Mouse (Mus musculus) midbrain, postnatal 0 days (tissue): ENCODE results near the gene Pknox2. TPM values are rescaled to one million over a fixed set of nuclear protein-coding genes. Genes with fewer than 3 reads are reported as not detected.

Experiments used
- ATAC-seq: fragments of 200-750 bp; cut with Nextera tagmentation; 2 replicates; pipeline ENCODE4 v1.8.0; 2017; ENCODE audit warnings: moderate number of reproducible peaks, mild to moderate bottlenecking, moderate TSS enrichment, moderate library complexity; ENCODE audit not compliant: low FRiP score
- DNase-seq: peaks from one replicate; pipeline ENCODE4 v3.0.0-alpha.2; 2015; ENCODE audit warnings: low spot score
- H3K27ac ChIP-seq: fragments of 300-500 bp; sonication (generic); 2 replicates; pipeline ENCODE4 v1.5.1; 2014; ENCODE audit warnings: low read depth, mild to moderate bottlenecking, low read length, mixed read lengths
- H3K27me3 ChIP-seq: fragments of 300-500 bp; sonication (generic); 2 replicates; pipeline ENCODE4 v1.6.1; 2014; ENCODE audit warnings: low read length, control low read depth, mixed read lengths; ENCODE audit not compliant: insufficient read depth
- H3K36me3 ChIP-seq: fragments of 300-500 bp; sonication (generic); 2 replicates; pipeline ENCODE4 v1.6.1; 2014; ENCODE audit warnings: low read length, control low read depth, mixed read lengths; ENCODE audit not compliant: insufficient read depth
- H3K4me1 ChIP-seq: fragments of 300-500 bp; sonication (generic); 2 replicates; pipeline ENCODE4 v1.6.1; 2014; ENCODE audit warnings: mild to moderate bottlenecking, control low read depth, antibody characterized with exemption, low read length, mixed read lengths; ENCODE audit not compliant: insufficient read depth
- H3K4me2 ChIP-seq: fragments of 300-500 bp; sonication (generic); 2 replicates; pipeline ENCODE4 v1.6.1; 2014; ENCODE audit warnings: low read depth, mild to moderate bottlenecking, low read length, mixed read lengths; ENCODE audit not compliant: poor library complexity, severe bottlenecking
- H3K4me3 ChIP-seq: fragments of 300-500 bp; sonication (generic); 2 replicates; pipeline ENCODE4 v1.5.1; 2014; ENCODE audit warnings: low read depth, mild to moderate bottlenecking, low read length, moderate library complexity
- H3K9ac ChIP-seq: fragments of 300-500 bp; sonication (generic); replicated peaks from 2 replicates; pipeline ENCODE4 v1.6.1; 2014; ENCODE audit warnings: mild to moderate bottlenecking, low read length, moderate library complexity, mixed read lengths; ENCODE audit not compliant: poor library complexity, severe bottlenecking
- H3K9me3 ChIP-seq: fragments of 300-500 bp; sonication (generic); 2 replicates; pipeline ENCODE4 v1.6.1; 2016; ENCODE audit warnings: low read length, control low read depth
- CTCF ChIP-seq: IDR thresholded peaks from 2 replicates; pipeline ENCODE4 v1.5.1; 2016; ENCODE audit warnings: antibody characterized with exemption, mild to moderate bottlenecking
- WGBS: fragments of 180-500 bp; shearing (Covaris S2); extraction: QIAGEN DNeasy Blood & Tissue Kit; methylation state at CpG from one replicate; pipeline ENCODE4 v1.1.7; 2014; 5-methylcytosine and 5-hydroxymethylcytosine counted together
- polyA plus RNA-seq: library from polyadenylated mRNA; unstranded; fragments of >200 nt; fragmentation: Nextera tagmentation; extraction: Ambion mirVana; gene quantifications from 2 replicates; pipeline ENCODE4 v1.2.1, GENCODE M21; 2015
- total RNA-seq: library from RNA; depleted of rRNA; stranded (reverse); fragments of >200 nt; gene quantifications from 2 replicates; pipeline ENCODE4 v1.2.3, GENCODE M21; 2014

Pknox2 gene
- total and polyA plus RNA-seq, 2 experiments from 2014 or later, result 23.6 to 26.6 TPM

DNA sequence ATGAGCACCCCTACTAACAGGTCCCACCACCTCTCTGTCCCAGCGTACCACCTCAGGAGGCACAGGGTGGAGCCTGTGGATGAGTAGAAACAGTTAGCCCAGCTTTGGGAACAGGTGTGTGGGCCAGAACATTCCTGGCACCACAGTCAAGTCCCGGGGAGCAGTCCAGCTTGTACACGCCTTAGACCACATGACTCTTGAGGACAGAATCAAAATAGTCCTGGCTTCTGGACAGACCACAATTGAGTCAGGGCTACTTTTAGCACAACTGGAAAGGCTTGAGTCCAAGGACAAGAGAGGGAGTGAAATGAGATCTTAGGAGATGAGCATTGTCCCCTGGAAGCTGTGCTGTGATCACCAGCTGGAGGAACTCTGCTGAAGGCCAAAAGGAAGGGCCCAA is 248.6 kb downstream of the Pknox2 start:
- H3K4me2 ChIP-seq, result no peak overlapping the region
- no peak for ATAC-seq
- no peak overlapping the region for H3K9ac ChIP-seq
- no peaks in the 10 kb centered on the region for H3K4me1 ChIP-seq
- H3K36me3 ChIP-seq, result 0 out of 2 replicates have a peak, but pooled peaks cover 2% of the 10 kb centered on the region
- no peak for DNase-seq
- no peak overlapping the region for H3K4me3 ChIP-seq
- H3K9me3 ChIP-seq, result no peaks in the 10 kb centered on the region
- 96% methylated on average over 3 of the region's 3 CpGs for WGBS
- H3K27me3 ChIP-seq, result no peaks in the 10 kb centered on the region
- no peak for TF ChIP-seq CTCF
- no peak overlapping the region for H3K27ac ChIP-seq

DNA sequence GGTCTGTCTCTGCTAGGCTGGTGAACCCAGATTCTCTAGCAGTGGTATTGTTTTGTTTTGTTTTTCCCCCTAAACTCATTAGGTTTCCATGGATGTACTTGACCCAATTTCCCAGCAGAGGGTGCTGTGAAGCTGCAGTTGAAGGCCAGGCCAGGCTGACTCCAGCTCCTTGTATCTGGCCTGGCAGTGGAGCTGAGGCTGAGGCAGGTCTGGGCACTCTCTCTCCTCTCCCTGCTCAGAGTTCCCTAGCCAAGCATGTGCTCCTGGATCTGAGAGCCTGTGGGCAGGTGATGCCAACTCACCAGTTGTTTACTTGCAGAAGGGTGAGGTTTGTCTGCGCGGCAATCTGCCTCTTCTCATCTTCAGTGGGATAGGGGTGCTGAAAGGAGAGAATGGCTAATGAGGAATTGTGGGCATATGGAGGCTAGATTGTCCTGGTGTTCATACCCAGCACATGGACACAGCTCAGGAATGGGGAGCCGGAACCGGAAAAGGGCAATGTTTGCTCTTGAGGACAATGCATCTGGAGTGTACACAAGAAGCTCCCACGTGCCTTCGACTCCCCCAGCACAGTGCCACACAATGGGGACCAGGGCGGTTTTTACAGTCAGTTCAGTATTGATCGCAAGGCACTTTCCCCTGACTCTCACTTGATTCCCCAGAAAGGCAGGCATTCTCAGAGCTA is 252.1 kb downstream of the Pknox2 start:
- no peak overlapping the region for H3K4me2 ChIP-seq
- no peaks in the 10 kb centered on the region for H3K27me3 ChIP-seq
- no peak overlapping the region for H3K27ac ChIP-seq
- ATAC-seq (peak; percentile 83), DNase-seq (peak; percentile 80)
- H3K4me1 ChIP-seq, result no peaks in the 10 kb centered on the region
- H3K9me3 ChIP-seq, result no peaks in the 10 kb centered on the region
- peaks cover 15% of the 10 kb centered on the region for H3K36me3 ChIP-seq
- H3K9ac ChIP-seq, result no peak overlapping the region
- 83% methylated on average over 8 of the region's 8 CpGs for WGBS
- no peak overlapping the region for H3K4me3 ChIP-seq
- peak; percentile 88 for TF ChIP-seq CTCF

DNA sequence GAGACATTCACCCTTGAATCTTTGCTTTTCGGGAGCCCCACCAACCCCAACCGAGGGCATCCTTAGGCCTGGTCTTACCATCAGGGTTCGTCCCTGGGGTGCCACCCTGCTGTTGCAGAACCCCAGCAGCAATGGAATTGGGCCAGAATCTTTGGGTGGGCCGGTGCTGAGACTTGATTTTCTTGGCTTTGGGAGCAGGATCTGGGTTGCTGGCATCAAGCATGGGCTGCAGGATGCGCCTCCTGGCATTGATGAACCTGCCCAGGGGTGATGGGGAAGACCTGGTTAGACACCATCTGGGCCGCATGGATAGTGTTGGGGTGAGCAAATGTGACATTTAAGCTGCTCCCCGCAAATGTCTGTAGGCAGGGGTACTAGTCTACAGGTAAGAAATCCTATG is 253.0 kb downstream of the Pknox2 start:
- Histone ChIP-seq H3K4me2 (no peak overlapping the region), H3K27me3 (no peaks in the 10 kb centered on the region), H3K9ac (no peak overlapping the region), H3K36me3 (peaks cover 15% of the 10 kb centered on the region), H3K4me3 (no peak overlapping the region), H3K27ac (no peak overlapping the region), H3K9me3 (no peaks in the 10 kb centered on the region), H3K4me1 (no peaks in the 10 kb centered on the region)
- no peak for TF ChIP-seq CTCF
- ATAC-seq (no peak), DNase-seq (no peak)
- 91% methylated on average over 7 of the region's 7 CpGs for WGBS

DNA sequence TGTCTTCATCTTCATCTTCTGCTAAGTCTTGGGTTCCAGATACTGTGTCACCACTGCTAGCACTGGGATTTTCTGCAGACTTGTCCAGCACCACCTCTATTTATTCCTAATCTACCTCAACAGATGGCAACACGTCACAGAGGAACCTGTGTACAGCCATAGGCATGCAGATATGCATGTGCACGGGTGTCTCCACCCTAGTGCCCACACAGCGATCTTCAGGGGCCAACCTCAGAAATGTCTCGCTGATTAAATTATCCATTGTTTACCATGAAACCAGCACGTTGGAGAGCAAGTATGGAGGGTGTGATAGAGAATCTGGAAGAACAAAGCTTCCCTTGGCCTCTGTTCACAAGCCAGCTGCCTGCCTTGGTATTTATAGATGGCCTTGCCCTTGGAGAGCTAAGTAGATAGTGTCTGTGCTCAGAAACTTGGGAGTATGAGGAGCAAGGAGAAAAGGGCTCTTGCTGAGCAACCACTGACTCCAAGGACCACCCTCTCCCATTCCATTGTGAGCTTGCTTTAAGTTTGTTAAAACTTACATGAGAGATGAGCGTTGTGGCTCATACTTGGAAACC is 253.7 kb downstream of the Pknox2 start:
- H3K27ac ChIP-seq, result no peak overlapping the region
- no peak overlapping the region for H3K4me3 ChIP-seq
- no peak overlapping the region for H3K9ac ChIP-seq
- H3K27me3 ChIP-seq, result no peaks in the 10 kb centered on the region
- H3K4me1 ChIP-seq, result no peaks in the 10 kb centered on the region
- H3K4me2 ChIP-seq, result no peak overlapping the region
- peaks cover 15% of the 10 kb centered on the region for H3K36me3 ChIP-seq
- no peaks in the 10 kb centered on the region for H3K9me3 ChIP-seq
- TF ChIP-seq CTCF, result no peak
- no peak for DNase-seq
- 77% methylated on average over 6 of the region's 6 CpGs for WGBS
- no peak for ATAC-seq

DNA sequence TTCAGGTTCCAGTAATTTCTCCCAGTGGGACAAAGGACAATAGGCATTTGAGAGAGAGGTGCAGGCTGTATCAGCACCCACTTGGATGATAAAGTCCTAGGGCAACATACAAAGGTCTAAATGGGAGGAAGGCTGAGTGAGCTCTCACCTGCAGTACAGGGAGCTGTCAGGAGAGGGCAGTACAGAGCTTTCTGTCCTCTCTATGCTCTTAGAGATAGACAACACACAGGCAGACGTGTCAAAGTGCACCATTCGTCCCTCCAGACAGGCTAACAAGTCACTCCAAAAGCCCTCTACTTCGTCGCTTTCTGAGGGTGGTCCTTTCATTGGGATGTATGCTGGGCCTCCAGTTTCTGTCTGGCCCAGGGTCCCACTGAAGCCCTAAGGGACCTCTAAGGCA is 256.7 kb downstream of the Pknox2 start:
- Histone ChIP-seq H3K4me2 (no peak overlapping the region), H3K4me3 (no peak overlapping the region), H3K27ac (no peak overlapping the region), H3K27me3 (no peaks in the 10 kb centered on the region), H3K4me1 (no peaks in the 10 kb centered on the region), H3K9ac (no peak overlapping the region), H3K36me3 (peaks cover 15% of the 10 kb centered on the region), H3K9me3 (no peaks in the 10 kb centered on the region)
- TF ChIP-seq CTCF, result peak; percentile 81
- ATAC-seq (no peak), DNase-seq (peak; percentile 64)
- 29% methylated on average over 4 of the region's 4 CpGs for WGBS

DNA sequence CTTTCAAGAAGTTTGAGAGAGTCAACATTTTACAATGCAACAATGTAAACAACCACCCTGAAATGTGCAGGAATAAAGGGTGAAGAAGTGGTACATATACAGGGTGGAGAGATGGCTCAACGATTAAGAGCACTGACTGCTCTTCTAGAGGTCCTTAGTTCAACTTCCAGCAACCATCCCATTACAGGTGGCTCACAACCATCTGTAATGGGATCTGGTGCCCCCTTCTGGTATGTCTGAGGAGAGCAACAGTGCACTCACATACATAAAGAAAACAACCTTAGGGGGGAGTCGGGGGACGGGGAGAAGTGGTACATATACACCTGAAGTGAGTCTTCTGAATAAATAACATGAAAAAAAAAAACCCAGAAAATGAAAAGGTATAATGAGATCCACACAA is 262.0 kb downstream of the Pknox2 start:
- H3K36me3 ChIP-seq, result no peaks in the 10 kb centered on the region
- no peak overlapping the region for H3K27ac ChIP-seq
- H3K27me3 ChIP-seq, result no peaks in the 10 kb centered on the region
- no peak overlapping the region for H3K9ac ChIP-seq
- no peak overlapping the region for H3K4me3 ChIP-seq
- TF ChIP-seq CTCF, result peak; percentile 64
- 68% methylated on average over 3 of the region's 3 CpGs for WGBS
- ATAC-seq (no peak), DNase-seq (peak; percentile 35)
- H3K4me2 ChIP-seq, result no peak overlapping the region
- peaks cover 6% of the 10 kb centered on the region; the same call in 1 of the 2 replicates for H3K4me1 ChIP-seq
- H3K9me3 ChIP-seq, result no peaks in the 10 kb centered on the region
